Comparison of ENCODE assay signal across 12 mouse cellular contexts in genomic region chr8:35948751-35949183, GRCm38 (mm10).
DNase-seq lines count a peak whose midpoint lies in the region; ATAC-seq lines count a peak whose summit lies in the region.
"Had no signal": no experiment of that assay in that cellular context is flagged by ENCODE, and none has a peak within 500 bp of the region (broad histone marks: within the 10 kb centered on the region; RNA-seq: fewer than 3 reads in every experiment).

No protein-coding gene starts in this region.

- H3K4me3 ChIP-seq in forebrain, embryonic 13.5 days = no peak overlapping the region
- no peak overlapping the region for H3K4me3 ChIP-seq in forebrain, embryonic 10.5 days
- H3K4me3 ChIP-seq in hindbrain, embryonic 15.5 days = no peak overlapping the region
- H3K4me3 ChIP-seq: left cerebral cortex, adult 2 months had no signal

- WGBS in forebrain, embryonic 13.5 days = 60% methylated on average over 9 of the region's 9 CpGs
- 75% methylated on average over 9 of the region's 9 CpGs for WGBS in forebrain, embryonic 10.5 days
- WGBS in hindbrain, embryonic 15.5 days = 39% methylated on average over 9 of the region's 9 CpGs

- H3K4me2 ChIP-seq in forebrain, embryonic 13.5 days = no peak overlapping the region
- no peak overlapping the region for H3K4me2 ChIP-seq in hindbrain, embryonic 15.5 days

- H3K9me3 ChIP-seq in forebrain, embryonic 13.5 days (replicated peaks) = no peaks in the 10 kb centered on the region
- no peaks in the 10 kb centered on the region for H3K9me3 ChIP-seq in forebrain, embryonic 10.5 days
- no peaks in the 10 kb centered on the region for H3K9me3 ChIP-seq in hindbrain, embryonic 15.5 days

- DNase-seq in forebrain, embryonic 10.5 days (ENCODE audit: extremely low spot score, low spot score) = no peak
- DNase-seq in NIH3T3 (ENCODE audit: low read depth) = peak; percentile 3
- DNase-seq in embryo, embryonic 11 days = peak; percentile 49
- DNase-seq in layer of hippocampus, postnatal 10 days (ENCODE audit: low spot score in 2 of 2) = no peak
- no peak for DNase-seq in layer of hippocampus, adult 18-20 months (ENCODE audit: low spot score in 2 of 2)
- no peak for DNase-seq in adrenal gland, postnatal 25 days
- DNase-seq: heart, postnatal 36 days; right cerebral cortex, postnatal 4 days; thymus, adult 2 months had no signal

- H3K9ac ChIP-seq in forebrain, embryonic 13.5 days = no peak overlapping the region
- no peak overlapping the region for H3K9ac ChIP-seq in hindbrain, embryonic 15.5 days

- H3K4me1 ChIP-seq in forebrain, embryonic 13.5 days = 0 out of 2 replicates have a peak, but pooled peaks cover 3% of the 10 kb centered on the region
- H3K4me1 ChIP-seq in forebrain, embryonic 10.5 days = peaks cover 4% of the 10 kb centered on the region; the same call in 1 of the 2 replicates
- H3K4me1 ChIP-seq in hindbrain, embryonic 15.5 days (replicated peaks) = no peaks in the 10 kb centered on the region

- no peaks in the 10 kb centered on the region for H3K36me3 ChIP-seq in forebrain, embryonic 13.5 days (ENCODE audit: poor library complexity, severe bottlenecking)
- no peaks in the 10 kb centered on the region for H3K36me3 ChIP-seq in forebrain, embryonic 10.5 days (replicated peaks)
- H3K36me3 ChIP-seq in hindbrain, embryonic 15.5 days = no peaks in the 10 kb centered on the region

- H3K27me3 ChIP-seq in forebrain, embryonic 13.5 days = no peaks in the 10 kb centered on the region
- H3K27me3 ChIP-seq in forebrain, embryonic 10.5 days (ENCODE audit: poor library complexity, severe bottlenecking) = no peaks in the 10 kb centered on the region
- H3K27me3 ChIP-seq in hindbrain, embryonic 15.5 days = no peaks in the 10 kb centered on the region

- 0 out of 2 replicates have a peak overlapping the region, but pooled peaks have one; percentile 19 for H3K27ac ChIP-seq in forebrain, embryonic 13.5 days
- no peak overlapping the region for H3K27ac ChIP-seq in forebrain, embryonic 10.5 days
- no peak overlapping the region for H3K27ac ChIP-seq in hindbrain, embryonic 15.5 days (replicated peaks)
- H3K27ac ChIP-seq: left cerebral cortex, adult 2 months had no signal

- ATAC-seq in forebrain, embryonic 13.5 days = 0 out of 2 replicates have a peak, but pooled peaks have one; percentile 41
- peak; percentile 30; the same call in 1 of the 2 replicates for ATAC-seq in hindbrain, embryonic 15.5 days (ENCODE audit: low FRiP score, low read depth)

Comparison
In these comparisons a context has a peak if more than half of its experiments do, and no peak if none do; other contexts are left out.
1. DNase-seq: peak in NIH3T3 (single experiment) and embryo, embryonic 11 days (single experiment); none in forebrain, embryonic 10.5 days (single experiment), layer of hippocampus, postnatal 10 days (0 of 2), layer of hippocampus, adult 18-20 months (0 of 2) and adrenal gland, postnatal 25 days (single experiment).